Mouse (Mus musculus): ENCODE measurements around the gene Sema3f.

GRCm38 (mm10) chr9:107650225-107650624 is 60.0 kb downstream of the Sema3f start:
- no peak for TF ChIP-seq TAL1 (conservative IDR thresholded peaks at IDR 0.05; ENCODE audit: low read depth, low read length)
- no peak for TF ChIP-seq CTCF (IDR thresholded peaks at IDR 0.05; ENCODE audit: low read depth, low read length)
- no peak for TF ChIP-seq GATA2 (IDR thresholded peaks at IDR 0.05; ENCODE audit: borderline replicate concordance, low read depth, low read length)
- TF ChIP-seq GATA1 (IDR thresholded peaks at IDR 0.05; ENCODE audit: borderline replicate concordance, low read length), result no peak

All from G1E (cell line).